Mouse (Mus musculus): ENCODE results near the gene Ece1. TPM values are rescaled to one million over a fixed set of nuclear protein-coding genes. Genes with fewer than 3 reads are reported as not detected.
A peak's percentile ranks its signal among the peaks of the same experiment; 100 is the strongest.
"Not testable (repeated sequence)": the region's sequence is repeated elsewhere in the genome, so short reads cannot be mapped to it uniquely, and the experiment has no call there.

Gene Ece1
- polyA plus RNA-seq, 1 experiment from 2014 or later: 49.1 TPM

DNA sequence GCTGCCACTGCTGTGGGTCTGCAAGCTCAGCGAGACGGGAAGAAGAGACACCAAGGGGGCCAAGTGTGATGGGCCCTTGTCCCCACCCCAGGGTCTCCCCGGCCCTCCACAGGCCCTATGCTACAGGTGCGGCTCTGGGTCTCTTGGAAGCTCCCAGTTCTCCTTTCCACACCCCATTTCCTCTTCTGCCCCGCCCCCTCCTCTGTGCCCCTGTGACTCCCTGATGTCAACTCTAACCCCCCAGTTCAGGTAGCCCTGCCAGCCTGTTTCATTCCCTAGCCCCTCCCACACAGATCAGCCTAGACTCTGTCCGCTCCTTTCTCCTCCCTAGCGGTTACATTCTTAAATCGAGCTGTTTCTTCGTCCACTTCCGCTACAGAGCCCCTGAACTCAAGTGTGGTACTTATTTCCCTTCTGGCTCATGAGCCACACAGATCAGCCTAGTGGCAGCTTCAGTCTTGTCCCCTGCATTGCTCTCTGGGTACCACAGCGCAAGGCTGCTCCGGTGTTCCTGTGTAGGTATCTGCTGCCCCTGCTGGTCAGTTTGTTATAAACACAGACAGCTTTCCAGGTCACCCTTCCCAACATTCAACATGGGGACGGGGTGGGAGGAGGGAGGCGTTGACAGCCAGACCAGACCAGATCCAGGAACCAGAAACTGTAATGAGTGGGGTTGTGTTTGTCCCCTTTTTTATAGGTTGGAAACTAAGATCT is 26.3 kb upstream of the Ece1 start:
- H3K9ac ChIP-seq (ENCODE audit: low read depth, low read length): no peak overlapping the region
- 15% methylated on average over 14 of the region's 14 CpGs for WGBS
- TF ChIP-seq CTCF (IDR thresholded peaks at IDR 0.05; ENCODE audit: low read depth): peak; percentile 97
- H3K36me3 ChIP-seq (ENCODE audit: control insufficient read depth, insufficient read depth): no peaks in the 10 kb centered on the region
- H3K4me2 ChIP-seq (replicated peaks; ENCODE audit: low read depth): 0 out of 2 replicates have a peak overlapping the region, but pooled peaks have one; percentile 4
- H3K27me3 ChIP-seq (replicated peaks; ENCODE audit: control insufficient read depth, insufficient read depth, low read length): no peaks in the 10 kb centered on the region
- ATAC-seq: peak; percentile 63
- no peaks in the 10 kb centered on the region for H3K4me1 ChIP-seq (replicated peaks; ENCODE audit: control insufficient read depth, insufficient read depth, low read length)
- H3K27ac ChIP-seq (ENCODE audit: low read depth, low read length): no peak overlapping the region
- H3K4me3 ChIP-seq (ENCODE audit: low read depth, low read length): no peak overlapping the region
- H3K9me3 ChIP-seq (ENCODE audit: control insufficient read depth): no peaks in the 10 kb centered on the region

GRCm38 (mm10) chr4:137836741-137837140 is 25.3 kb upstream of the Ece1 start:
- WGBS: 69% methylated on average over 5 of the region's 5 CpGs
- H3K27ac ChIP-seq (ENCODE audit: low read depth, low read length): no peak overlapping the region
- no peak overlapping the region for H3K9ac ChIP-seq (ENCODE audit: low read depth, low read length)
- no peaks in the 10 kb centered on the region for H3K36me3 ChIP-seq (ENCODE audit: control insufficient read depth, insufficient read depth)
- no peak overlapping the region for H3K4me2 ChIP-seq (replicated peaks; ENCODE audit: low read depth)
- ATAC-seq: no peak
- TF ChIP-seq CTCF (IDR thresholded peaks at IDR 0.05; ENCODE audit: low read depth): no peak
- H3K4me1 ChIP-seq (replicated peaks; ENCODE audit: control insufficient read depth, insufficient read depth, low read length): no peaks in the 10 kb centered on the region
- no peak overlapping the region for H3K4me3 ChIP-seq (ENCODE audit: low read depth, low read length)
- H3K27me3 ChIP-seq (replicated peaks; ENCODE audit: control insufficient read depth, insufficient read depth, low read length): no peaks in the 10 kb centered on the region
- no peaks in the 10 kb centered on the region for H3K9me3 ChIP-seq (ENCODE audit: control insufficient read depth)

GRCm38 (mm10) chr4:137837792-137838191 is 24.2 kb upstream of the Ece1 start:
- Histone ChIP-seq H3K4me1 (replicated peaks; ENCODE audit: control insufficient read depth, insufficient read depth, low read length) (no peaks in the 10 kb centered on the region), H3K4me3 (ENCODE audit: low read depth, low read length) (no peak overlapping the region), H3K36me3 (ENCODE audit: control insufficient read depth, insufficient read depth) (no peaks in the 10 kb centered on the region), H3K27ac (ENCODE audit: low read depth, low read length) (no peak overlapping the region), H3K27me3 (replicated peaks; ENCODE audit: control insufficient read depth, insufficient read depth, low read length) (no peaks in the 10 kb centered on the region), H3K4me2 (replicated peaks; ENCODE audit: low read depth) (no peak overlapping the region), H3K9ac (ENCODE audit: low read depth, low read length) (no peak overlapping the region), H3K9me3 (ENCODE audit: control insufficient read depth) (no peaks in the 10 kb centered on the region)
- no peak for ATAC-seq
- WGBS: 75% methylated on average over 8 of the region's 8 CpGs
- TF ChIP-seq CTCF (IDR thresholded peaks at IDR 0.05; ENCODE audit: low read depth): no peak

DNA sequence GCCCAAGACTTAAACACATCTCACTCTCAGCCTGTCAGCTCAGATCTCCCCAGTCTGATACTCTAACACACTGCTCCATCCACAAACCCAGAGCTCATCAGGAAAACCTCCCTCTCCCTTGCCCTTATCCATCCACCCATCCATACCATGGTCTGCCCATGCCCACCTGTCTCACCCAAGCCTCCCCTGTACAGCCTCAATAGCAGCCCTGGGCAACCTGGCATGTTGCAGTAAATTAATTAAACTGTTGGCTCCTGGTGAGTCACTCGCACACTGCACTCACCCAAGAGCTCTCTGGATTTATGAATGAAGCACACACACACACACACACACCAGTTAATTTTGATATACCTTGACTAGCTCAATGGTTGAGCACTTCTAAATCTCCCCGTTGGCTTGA is 23.2 kb upstream of the Ece1 start:
- ATAC-seq: no peak

GRCm38 (mm10) chr4:137839452-137839851 is 22.6 kb upstream of the Ece1 start:
- Histone ChIP-seq H3K27me3 (replicated peaks; ENCODE audit: control insufficient read depth, insufficient read depth, low read length) (no peaks in the 10 kb centered on the region), H3K4me3 (ENCODE audit: low read depth, low read length) (no peak overlapping the region), H3K4me2 (replicated peaks; ENCODE audit: low read depth) (no peak overlapping the region), H3K27ac (ENCODE audit: low read depth, low read length) (no peak overlapping the region), H3K9ac (ENCODE audit: low read depth, low read length) (no peak overlapping the region), H3K9me3 (ENCODE audit: control insufficient read depth) (no peaks in the 10 kb centered on the region), H3K4me1 (replicated peaks; ENCODE audit: control insufficient read depth, insufficient read depth, low read length) (no peaks in the 10 kb centered on the region), H3K36me3 (ENCODE audit: control insufficient read depth, insufficient read depth) (no peaks in the 10 kb centered on the region)
- TF ChIP-seq CTCF (IDR thresholded peaks at IDR 0.05; ENCODE audit: low read depth): no peak
- 78% methylated on average over 5 of the region's 5 CpGs for WGBS
- no peak for ATAC-seq

More for the DNA sequence above, 23.2 kb upstream of the Ece1 start:
- no peak for TF ChIP-seq CTCF (IDR thresholded peaks at IDR 0.05; ENCODE audit: low read depth)
- Histone ChIP-seq H3K27ac (ENCODE audit: low read depth, low read length) (no peak overlapping the region), H3K4me3 (ENCODE audit: low read depth, low read length) (no peak overlapping the region), H3K9ac (ENCODE audit: low read depth, low read length) (no peak overlapping the region), H3K9me3 (ENCODE audit: control insufficient read depth) (no peaks in the 10 kb centered on the region), H3K4me1 (replicated peaks; ENCODE audit: control insufficient read depth, insufficient read depth, low read length) (no peaks in the 10 kb centered on the region), H3K27me3 (replicated peaks; ENCODE audit: control insufficient read depth, insufficient read depth, low read length) (no peaks in the 10 kb centered on the region), H3K36me3 (ENCODE audit: control insufficient read depth, insufficient read depth) (no peaks in the 10 kb centered on the region), H3K4me2 (replicated peaks; ENCODE audit: low read depth) (no peak overlapping the region)
- WGBS: 85% methylated on average over 2 of the region's 2 CpGs

DNA sequence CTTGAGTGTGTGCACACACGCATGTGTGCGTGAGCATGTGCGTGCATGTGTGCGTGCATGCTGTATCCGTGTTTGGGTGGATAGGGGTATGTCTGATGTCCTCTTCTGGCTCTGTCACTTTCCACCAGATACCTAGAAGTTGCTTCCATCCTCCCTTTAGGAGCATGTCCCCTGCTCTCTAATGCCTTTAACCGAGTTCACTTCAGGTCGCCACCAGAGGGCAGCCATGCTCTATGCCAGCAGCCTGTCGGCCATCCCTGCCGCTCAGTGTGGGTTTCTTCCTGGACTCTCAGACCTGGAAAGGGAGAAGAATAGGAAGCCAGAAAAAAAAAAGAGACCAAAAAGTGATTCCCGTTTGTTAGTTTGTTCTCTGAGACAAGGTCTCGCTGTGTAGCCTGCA is 17.4 kb upstream of the Ece1 start:
- Histone ChIP-seq H3K4me3 (ENCODE audit: low read depth, low read length) (no peak overlapping the region), H3K9me3 (ENCODE audit: control insufficient read depth) (0 out of 2 replicates have a peak, but pooled peaks cover 2% of the 10 kb centered on the region), H3K27me3 (replicated peaks; ENCODE audit: control insufficient read depth, insufficient read depth, low read length) (no peaks in the 10 kb centered on the region), H3K9ac (ENCODE audit: low read depth, low read length) (no peak overlapping the region), H3K36me3 (ENCODE audit: control insufficient read depth, insufficient read depth) (no peaks in the 10 kb centered on the region), H3K4me1 (replicated peaks; ENCODE audit: control insufficient read depth, insufficient read depth, low read length) (no peaks in the 10 kb centered on the region), H3K27ac (ENCODE audit: low read depth, low read length) (no peak overlapping the region), H3K4me2 (replicated peaks; ENCODE audit: low read depth) (no peak overlapping the region)
- peak; percentile 99 for TF ChIP-seq CTCF (IDR thresholded peaks at IDR 0.05; ENCODE audit: low read depth)
- 17% methylated on average over 11 of the region's 11 CpGs for WGBS
- no peak for ATAC-seq

DNA sequence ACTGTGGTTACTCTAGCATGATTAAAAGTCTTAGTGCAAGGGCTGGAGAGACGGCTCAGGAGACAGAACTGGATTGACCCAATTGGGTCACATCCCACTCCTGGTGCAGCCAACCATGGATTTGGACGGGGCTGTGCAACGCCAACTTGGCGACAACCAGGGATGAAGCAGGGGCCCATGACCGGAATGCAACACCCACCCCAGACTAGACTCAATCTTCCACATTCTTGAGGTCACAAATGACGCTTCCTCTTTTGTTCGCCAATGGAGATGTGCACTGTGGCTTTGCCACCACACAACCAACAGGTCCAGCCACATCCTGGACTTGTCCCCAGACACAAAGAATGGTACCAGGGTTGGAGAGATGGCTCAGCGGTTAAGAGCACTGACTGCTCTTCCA is 14.4 kb upstream of the Ece1 start:
- H3K27ac ChIP-seq (ENCODE audit: low read depth, low read length); H3K27me3 ChIP-seq (replicated peaks; ENCODE audit: control insufficient read depth, insufficient read depth, low read length); H3K9ac ChIP-seq (ENCODE audit: low read depth, low read length); H3K4me1 ChIP-seq (replicated peaks; ENCODE audit: control insufficient read depth, insufficient read depth, low read length); H3K36me3 ChIP-seq (ENCODE audit: control insufficient read depth, insufficient read depth); H3K4me2 ChIP-seq (replicated peaks; ENCODE audit: low read depth); H3K9me3 ChIP-seq (ENCODE audit: control insufficient read depth); ATAC-seq; H3K4me3 ChIP-seq (ENCODE audit: low read depth, low read length): not testable (repeated sequence)
- WGBS: 84% methylated on average over 8 of the region's 8 CpGs
